Mouse (Mus musculus) left cerebral cortex, postnatal 14 days (tissue): ENCODE results near the gene Olfr368. TPM values are rescaled to one million over a fixed set of nuclear protein-coding genes. Genes with fewer than 3 reads are reported as not detected.

ENCODE experiments used
- DNase-seq, 2 experiments: peaks; one replicate each; pipeline ENCODE4 v3.0.0; 2021 to 2022; ENCODE audit warnings: low spot score in 2 of 2, mixed read lengths in 1 of 2
- intact Hi-C: fragments of 180-260 bp; cut with DNase I; formaldehyde crosslinking; loops from one replicate; pipeline ENCODE4 v1.15.1; 2025
- long read RNA-seq, 2 experiments: library from polyadenylated mRNA; stranded (forward); transcript quantifications; one replicate each; pipeline ENCODE4 v2.0.0; 2021
- total RNA-seq, 2 experiments: library from RNA; stranded (reverse); gene quantifications; 2 replicates each; pipeline ENCODE4 v1.2.3; 2021

Olfr368 gene
- not detected for total RNA-seq
- long read RNA-seq, experiment 1: 0 reads
- long read RNA-seq, experiment 2: 0 reads

DNA sequence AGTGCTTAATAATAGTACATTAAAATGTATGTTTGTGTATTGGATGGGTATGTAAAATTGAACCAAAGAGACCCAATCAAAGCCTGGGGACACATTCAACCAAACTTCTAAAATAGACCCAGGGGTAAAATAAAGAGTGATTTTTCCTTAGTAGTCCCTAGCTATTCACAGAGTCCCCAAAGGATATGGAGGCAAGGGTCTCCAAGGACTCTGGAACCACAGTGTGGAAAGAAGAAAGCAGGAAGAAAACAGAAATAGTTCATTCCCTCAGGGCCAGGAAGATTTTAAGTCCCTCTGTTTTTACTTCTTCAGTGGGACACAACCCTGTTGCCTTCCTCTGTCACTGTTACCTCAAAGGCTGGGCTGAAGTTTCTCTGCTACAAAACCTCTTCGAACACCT is at the start of gene Olfr368:
TSS of gene Olfr368 (plus strand) at position 301 of the 400 bp plus-strand sequence.
- no peak for DNase-seq
- intact Hi-C loops: no loop called here

DNA sequence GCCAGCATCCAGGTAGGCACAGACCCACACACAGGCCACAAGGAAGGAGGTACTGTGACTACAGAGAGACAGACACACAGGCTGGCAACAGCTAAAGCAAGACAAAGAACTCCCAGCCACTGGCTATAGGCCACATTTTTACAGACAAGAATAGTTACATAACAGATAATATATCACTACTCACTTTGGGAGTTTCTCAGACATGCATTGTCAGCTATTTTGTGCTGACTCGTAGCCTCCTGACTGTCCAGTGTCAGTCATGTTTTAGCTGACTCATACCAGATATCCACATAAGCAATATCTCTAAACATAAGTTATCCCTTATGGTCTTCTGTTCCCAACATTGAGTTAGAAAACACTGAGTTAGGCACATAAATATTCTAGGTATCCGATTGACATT is 7.0 kb downstream of the Olfr368 start:
- DNase-seq: no peak
- intact Hi-C loops: loop anchor here (10.0 kb wide), 2 partner anchors 1119 to 1329 kb away; no protein-coding TSS in a partner anchor

DNA sequence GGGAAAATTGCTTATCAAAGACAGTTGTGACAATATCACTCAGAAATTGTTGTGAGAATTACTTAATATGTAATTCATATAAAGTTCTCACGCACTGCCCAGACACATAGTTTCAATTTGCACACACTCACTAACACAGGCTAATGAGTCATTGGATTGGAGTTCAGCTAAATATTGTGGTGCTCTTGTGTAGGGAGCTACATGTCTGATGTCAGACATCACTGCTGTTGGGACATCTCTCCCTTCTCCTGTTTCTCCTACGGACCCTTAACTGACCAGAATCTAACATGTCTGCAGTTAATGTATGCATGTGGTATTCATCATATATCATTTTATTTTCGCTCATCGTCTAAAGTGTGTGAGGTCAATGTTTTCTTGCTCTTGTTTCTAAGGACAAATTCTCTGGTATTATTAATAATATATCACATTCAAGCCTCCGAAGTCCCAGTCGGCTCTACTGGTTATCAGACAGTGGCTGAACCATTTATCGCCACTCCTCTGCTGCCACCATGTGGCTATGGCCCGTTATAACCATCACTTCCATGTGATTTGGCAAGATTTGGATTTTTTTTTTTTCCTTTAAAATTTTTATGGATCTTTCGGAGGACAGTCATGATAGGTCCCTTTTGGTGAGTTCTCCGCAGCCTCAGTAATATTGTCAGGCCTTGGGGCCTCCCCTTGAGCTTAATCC is 12.3 kb downstream of the Olfr368 start:
- peak; percentile 61 to 75 for DNase-seq
- intact Hi-C loops: loop anchor here (10.0 kb wide), 2 partner anchors 1124 to 1334 kb away; no protein-coding TSS in a partner anchor

DNA sequence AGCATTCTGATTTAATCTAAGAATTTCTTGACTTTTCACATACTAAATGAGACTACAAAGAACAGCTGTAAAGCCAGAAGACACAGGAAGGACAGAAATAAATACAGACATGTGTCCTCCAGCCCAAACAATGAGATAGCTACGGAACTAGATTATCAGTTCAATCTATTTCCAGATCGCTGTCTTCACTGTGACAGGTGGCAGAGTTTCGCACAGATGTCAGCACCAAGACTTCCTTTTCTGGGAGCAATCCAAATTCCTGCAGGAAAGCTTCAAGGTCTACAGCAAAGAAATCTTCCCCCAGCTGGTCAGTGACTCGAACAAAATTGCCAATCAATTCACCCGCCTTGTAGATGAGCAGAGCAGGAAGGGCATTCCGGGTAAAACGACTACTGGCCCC is 25.4 kb downstream of the Olfr368 start:
- intact Hi-C loops: no loop called here

DNA sequence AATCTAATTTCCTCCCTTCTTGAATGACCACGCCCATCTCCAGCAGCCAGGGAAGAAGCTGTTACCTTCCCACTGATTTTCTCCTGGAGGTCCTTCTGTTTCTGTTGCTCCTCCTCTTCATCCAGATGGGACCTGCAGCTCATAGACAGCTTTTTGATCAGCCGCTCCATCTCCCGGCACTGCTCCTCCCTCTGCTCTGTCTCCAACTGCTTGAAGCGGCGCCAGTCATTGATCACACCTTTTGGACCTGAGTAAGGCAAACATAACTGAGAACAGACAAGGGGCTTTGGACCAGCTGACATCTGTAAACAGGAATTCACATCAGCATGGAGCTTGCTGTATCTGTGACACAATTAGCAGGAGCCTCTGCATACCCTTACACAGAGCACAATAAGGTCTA is 29.3 kb downstream of the Olfr368 start:
- intact Hi-C loops: no loop called here
- no peak for DNase-seq

More for the DNA sequence above, 25.4 kb downstream of the Olfr368 start:
- peak; percentile 49 to 50 for DNase-seq

DNA sequence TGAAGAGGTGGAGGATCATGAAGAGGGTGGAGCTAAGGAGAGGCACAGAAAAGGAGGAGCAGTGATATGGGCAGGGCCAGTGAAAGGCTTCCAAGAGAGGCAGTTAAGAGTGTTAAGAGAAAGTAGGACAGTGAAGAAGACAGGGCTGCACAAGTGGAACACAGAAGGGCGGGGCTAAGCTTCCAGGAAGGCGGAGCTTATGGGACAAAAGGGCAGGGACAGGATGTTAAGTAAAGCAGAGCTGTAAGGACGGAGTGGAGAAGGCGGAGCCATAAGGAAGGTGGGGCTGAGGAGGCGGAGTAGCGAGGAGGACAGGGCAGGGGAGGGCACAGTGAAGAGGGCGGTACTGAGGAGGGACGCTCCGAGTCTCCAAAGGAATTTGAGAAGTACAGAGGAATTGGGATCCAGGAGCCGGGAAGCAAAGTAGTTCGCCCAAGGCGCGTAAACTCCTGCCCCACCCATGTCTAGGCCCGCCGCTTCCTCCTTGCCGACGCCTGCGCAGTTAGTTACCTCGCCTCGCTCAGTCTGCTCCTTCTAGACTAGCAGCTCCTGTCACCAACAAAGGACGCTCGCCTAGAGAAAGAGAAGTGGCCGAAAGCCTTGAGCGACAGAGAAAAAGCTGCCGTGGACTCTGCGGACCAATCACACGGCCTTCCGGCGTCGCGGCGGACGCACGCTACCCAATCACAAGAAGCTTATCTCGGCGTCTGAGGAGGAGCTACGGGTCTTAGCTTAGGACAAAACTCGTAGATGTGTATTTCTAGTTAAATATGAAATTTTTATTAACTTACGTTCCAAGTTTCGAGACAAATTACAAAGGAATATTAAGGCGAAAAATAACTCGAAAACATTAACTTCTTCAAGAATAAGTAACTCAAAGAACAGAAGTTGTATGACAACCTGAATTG is 32.6 kb downstream of the Olfr368 start, which contains the start of gene Pdcl:
TSS of gene Pdcl (minus strand) at position 700 of the 908 bp plus-strand sequence.
- DNase-seq: peak; percentile 93
- intact Hi-C loops: no loop called here

DNA sequence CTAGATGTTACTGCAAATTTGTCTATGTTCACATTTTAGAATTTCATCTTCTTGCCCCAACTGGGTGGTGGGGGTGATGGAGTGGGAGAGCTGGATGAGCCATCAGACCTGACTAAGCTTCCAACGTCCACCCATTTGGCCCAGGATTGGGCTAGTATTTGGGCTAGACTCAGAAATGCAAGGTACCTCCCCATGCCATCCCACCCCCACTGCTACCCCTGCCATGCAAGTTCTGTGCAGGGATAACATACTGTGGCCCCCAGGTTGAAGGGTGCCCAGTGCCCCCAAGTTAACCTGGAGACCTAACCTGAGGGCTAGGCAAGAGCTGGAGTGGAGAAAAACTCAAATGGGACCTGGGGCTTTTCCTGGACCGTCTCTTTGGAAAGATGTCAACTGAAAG is 33.6 kb downstream of the Olfr368 start:
- no peak for DNase-seq
- intact Hi-C loops: no loop called here

DNA sequence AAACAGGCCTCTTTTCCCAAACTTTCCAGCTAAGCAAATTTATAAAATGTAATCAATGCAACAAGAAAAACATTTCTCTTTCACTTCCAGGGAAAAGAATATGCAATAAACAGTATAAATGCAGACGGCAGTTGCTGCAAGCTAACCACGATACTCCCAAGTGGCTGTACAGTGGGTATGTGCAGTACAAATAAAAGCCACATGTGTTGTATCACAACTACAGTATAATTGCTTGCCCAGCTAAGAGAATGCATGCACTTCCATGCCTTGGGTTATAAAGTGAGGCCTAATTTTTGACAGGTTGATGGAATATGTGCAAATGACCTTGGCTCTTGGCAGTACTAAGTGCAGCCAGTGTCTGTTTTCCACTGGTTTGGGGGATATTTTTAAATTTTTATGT is 44.3 kb downstream of the Olfr368 start:
- no peak for DNase-seq
- intact Hi-C loops: no loop called here

DNA sequence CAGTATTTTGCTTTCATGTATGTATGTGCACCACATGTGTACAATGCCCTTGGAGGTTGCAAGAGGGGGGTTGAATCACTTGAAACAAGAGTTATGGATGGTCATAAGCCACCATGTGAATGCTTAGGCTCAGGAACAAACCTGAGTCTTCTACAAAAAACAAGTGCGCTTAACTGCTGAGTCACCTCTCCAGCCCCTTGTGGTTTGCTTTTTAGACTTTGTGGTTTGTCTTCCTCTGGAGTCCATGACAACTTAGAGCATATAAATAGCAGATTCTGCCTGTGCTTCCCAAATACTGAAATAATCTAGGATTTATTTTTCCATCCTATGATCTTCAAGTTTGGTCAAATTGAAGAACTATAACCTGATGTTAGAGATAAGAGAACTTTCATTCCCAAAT is 49.7 kb downstream of the Olfr368 start:
- DNase-seq: no peak
- intact Hi-C loops: no loop called here

DNA sequence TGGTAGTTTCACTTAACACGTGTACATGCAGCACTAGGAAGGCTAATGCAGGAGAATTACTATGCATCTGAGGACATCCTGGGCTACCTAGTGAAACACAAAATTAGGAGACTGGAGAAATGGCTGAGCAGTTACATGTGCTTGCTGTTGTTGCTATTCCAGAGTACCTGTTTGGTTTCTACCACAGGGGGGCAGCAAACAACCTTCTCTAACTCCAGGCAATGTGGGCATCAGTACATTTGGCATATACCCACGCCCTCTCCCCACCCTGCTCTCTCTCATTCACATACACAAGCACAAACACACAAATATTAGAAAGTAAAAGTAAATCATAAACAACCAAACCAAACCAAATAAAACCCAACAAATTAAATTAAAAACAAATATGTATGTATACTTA is 53.9 kb downstream of the Olfr368 start:
- intact Hi-C loops: loop anchor here (5.0 kb wide), 1 partner anchor 102 kb away; no protein-coding TSS in a partner anchor
- DNase-seq: peak; percentile 70 to 75

Other genes starting within 250 kb of the Olfr368 start
- not detected for gene Olfr361, start 237.2 kb upstream of the Olfr368 start, total RNA-seq
- gene Olfr362, start 208.6 kb upstream of the Olfr368 start, total RNA-seq: not detected
- not detected for gene Olfr364-ps1, start 187.2 kb upstream of the Olfr368 start, total RNA-seq
- not detected for gene Olfr365, start 138.3 kb upstream of the Olfr368 start, total RNA-seq
- gene Olfr366, start 114.9 kb upstream of the Olfr368 start, total RNA-seq: not detected
- 10 to 100 TPM; 22.4 to 25.2 TPM for gene Pdcl, start 32.8 kb downstream of the Olfr368 start, total RNA-seq
- gene Rc3h2, start 96.4 kb downstream of the Olfr368 start, total RNA-seq: 10 to 100 TPM; 81.1 to 92.8 TPM
- 1 to 10 TPM; 8.9 to 9.3 TPM for gene Zbtb26, start 116.6 kb downstream of the Olfr368 start, total RNA-seq
- gene Zbtb6, start 116.7 kb downstream of the Olfr368 start, total RNA-seq: 10 to 100 TPM; 12.5 to 13.9 TPM
- gene Rabgap1, start 116.8 kb downstream of the Olfr368 start, total RNA-seq: 10 to 100 TPM; 84.3 to 85.5 TPM
- 10 to 100 TPM in 1 of 2 experiments, 1 to 10 TPM in 1; 9.3 to 10.7 TPM for gene Gpr21, start 189.8 kb downstream of the Olfr368 start, total RNA-seq